Mouse (Mus musculus) cortical plate, adult 2 months (tissue): ENCODE data around the gene Serpine2. TPM values are rescaled to one million over a fixed set of nuclear protein-coding genes. Genes with fewer than 3 reads are reported as not detected.

Source experiments
- H3K27ac ChIP-seq: fragments of 200-500 bp; 2 replicates; pipeline ENCODE4 v1.5.1; 2012; ENCODE audit warnings: low read length, control low read depth, inconsistent platforms; ENCODE audit not compliant: insufficient read depth
- H3K4me1 ChIP-seq: fragments of 200-500 bp; 2 replicates; pipeline ENCODE4 v1.6.1; 2011; ENCODE audit warnings: low read length; ENCODE audit not compliant: control insufficient read depth, insufficient read depth
- H3K4me3 ChIP-seq: fragments of 200-500 bp; 2 replicates; pipeline ENCODE4 v1.5.1; 2011; ENCODE audit warnings: mild to moderate bottlenecking, low read length, control low read depth; ENCODE audit not compliant: insufficient read depth
- CTCF ChIP-seq: fragments of 200-500 bp; IDR thresholded peaks from 2 replicates; pipeline ENCODE4 v1.5.1; 2011; ENCODE audit warnings: mild to moderate bottlenecking, control low read depth, low read length; ENCODE audit not compliant: insufficient read depth; ENCODE audit errors: extremely low read depth
- POLR2A ChIP-seq: fragments of 200-500 bp; IDR thresholded peaks from 2 replicates; pipeline ENCODE4 v1.6.1; 2011; ENCODE audit warnings: mild to moderate bottlenecking, low read length, control low read depth; ENCODE audit not compliant: insufficient read depth; ENCODE audit errors: extremely low read depth
- polyA plus RNA-seq: library from polyadenylated mRNA; depleted of rRNA; stranded (reverse); fragments of >200 nt; gene quantifications from 2 replicates; pipeline ENCODE4 v1.2.3, GENCODE M21; 2012; rRNA removed

Gene Serpine2
- polyA plus RNA-seq, result 135 and 149 TPM in 2 replicates

GRCm38 (mm10) chr1:79861130-79861942, at the start of gene Serpine2:
TSS of gene Serpine2 (minus strand) at chr1:79861180.
- TF ChIP-seq POLR2A (no peak), CTCF (no peak)
- peaks cover 3% of the 10 kb centered on the region for H3K4me1 ChIP-seq
- H3K4me3 ChIP-seq, result no peak within 1 kb of the TSS
- 0 out of 2 replicates have a peak within 1 kb of the TSS, but pooled peaks have one; percentile 21 for H3K27ac ChIP-seq

GRCm38 (mm10) chr1:79907811-79908210, 46.8 kb upstream of the Serpine2 start:
- Histone ChIP-seq H3K27ac (no peak overlapping the region), H3K4me1 (no peaks in the 10 kb centered on the region), H3K4me3 (no peak overlapping the region)
- TF ChIP-seq POLR2A (no peak), CTCF (no peak)

- no peak for TF ChIP-seq POLR2A
- TF ChIP-seq CTCF, result no peak
- Histone ChIP-seq H3K4me1 (no peaks in the 10 kb centered on the region), H3K4me3 (no peak overlapping the region), H3K27ac (no peak overlapping the region)
These were observed 44.3 kb upstream of the Serpine2 start for GRCm38 (mm10) chr1:79905241-79905640.

- Histone ChIP-seq H3K4me1 (no peaks in the 10 kb centered on the region), H3K4me3 (no peak overlapping the region), H3K27ac (no peak overlapping the region)
- TF ChIP-seq CTCF, result no peak
- no peak for TF ChIP-seq POLR2A
These were observed 41.9 kb upstream of the Serpine2 start for GRCm38 (mm10) chr1:79902901-79903300.

- Histone ChIP-seq H3K4me1 (no peaks in the 10 kb centered on the region), H3K4me3 (no peak overlapping the region), H3K27ac (no peak overlapping the region)
- TF ChIP-seq CTCF (no peak), POLR2A (no peak)
These were observed 21.7 kb upstream of the Serpine2 start for GRCm38 (mm10) chr1:79882648-79883047.

GRCm38 (mm10) chr1:79874741-79875140, 13.8 kb upstream of the Serpine2 start:
- TF ChIP-seq CTCF (no peak), POLR2A (no peak)
- H3K27ac ChIP-seq, result no peak overlapping the region
- no peaks in the 10 kb centered on the region for H3K4me1 ChIP-seq
- no peak overlapping the region for H3K4me3 ChIP-seq

GRCm38 (mm10) chr1:79860411-79861039, 455 bp downstream of the Serpine2 start:
- no peak for TF ChIP-seq POLR2A
- no peak for TF ChIP-seq CTCF
- Histone ChIP-seq H3K4me1 (peaks cover 3% of the 10 kb centered on the region), H3K4me3 (no peak overlapping the region), H3K27ac (0 out of 2 replicates have a peak overlapping the region, but pooled peaks have one; percentile 21)

GRCm38 (mm10) chr1:79859975-79860374, 1.0 kb downstream of the Serpine2 start:
- Histone ChIP-seq H3K4me1 (peaks cover 3% of the 10 kb centered on the region), H3K4me3 (no peak overlapping the region), H3K27ac (no peak overlapping the region)
- TF ChIP-seq CTCF (no peak), POLR2A (no peak)

GRCm38 (mm10) chr1:79859026-79859425, 2.0 kb downstream of the Serpine2 start:
- Histone ChIP-seq H3K27ac (no peak overlapping the region), H3K4me3 (peak overlapping the region; percentile 76), H3K4me1 (peaks cover 3% of the 10 kb centered on the region)
- TF ChIP-seq POLR2A (no peak), CTCF (no peak)
